Mouse (Mus musculus): Measurements from ENCODE around the gene Gtf2f1.

Gene Gtf2f1

DNA sequence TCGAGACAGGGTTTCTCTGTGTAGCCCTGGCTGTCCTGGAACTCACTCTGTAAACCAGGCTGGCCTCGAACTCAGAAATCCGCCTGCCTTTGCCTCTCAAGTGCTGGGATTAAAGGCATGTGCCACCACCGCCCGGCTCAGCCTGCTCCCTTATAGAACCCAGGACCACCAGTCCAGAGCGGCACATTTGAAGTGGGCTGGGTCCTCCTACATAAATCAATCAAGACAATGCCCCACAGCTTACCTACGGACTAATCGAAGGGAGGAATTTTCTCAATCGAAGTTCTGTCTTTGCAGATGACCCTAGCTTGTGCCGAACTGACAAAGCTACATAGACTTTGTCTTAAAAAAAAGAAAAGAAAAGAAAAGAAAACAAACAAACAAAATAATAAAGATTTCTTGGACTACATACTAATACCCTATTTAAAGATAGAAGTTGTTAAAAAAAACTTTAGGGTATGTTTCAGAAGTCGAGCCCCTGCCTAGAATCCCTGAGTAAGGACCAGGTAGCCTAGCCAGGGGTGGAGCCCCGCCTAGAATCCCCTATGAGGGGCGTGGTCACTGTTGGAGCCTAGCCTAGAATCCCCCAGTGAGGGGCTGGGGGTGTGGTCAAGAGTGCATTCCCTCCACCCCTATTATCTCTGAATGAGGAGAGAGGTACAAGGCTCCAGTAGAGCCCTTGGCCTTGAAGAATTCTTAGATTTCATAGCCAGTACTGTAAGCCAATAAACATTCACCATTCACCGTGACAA is 37.0 kb downstream of the Gtf2f1 start:
- DNase-seq, result no peak

DNA sequence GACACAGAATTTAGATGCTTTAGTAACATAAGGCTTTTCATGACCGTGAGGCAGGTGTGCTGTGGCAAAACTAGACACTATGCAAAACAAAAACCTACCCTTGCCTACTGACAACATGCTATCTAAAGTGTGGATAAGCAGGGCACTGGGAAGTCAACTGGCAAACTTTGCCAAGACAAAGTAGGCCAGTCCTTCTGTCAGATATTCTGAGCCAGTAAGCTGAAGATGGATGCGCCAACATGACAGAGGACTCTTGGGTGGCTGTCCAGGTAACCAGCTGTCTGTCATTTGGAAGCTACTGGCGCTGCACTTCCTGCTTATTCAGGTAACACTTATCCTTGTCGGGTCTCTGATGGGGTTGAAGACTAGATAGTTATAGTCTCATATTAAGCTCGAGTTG is 41.0 kb downstream of the Gtf2f1 start:
- DNase-seq, result no peak

DNA sequence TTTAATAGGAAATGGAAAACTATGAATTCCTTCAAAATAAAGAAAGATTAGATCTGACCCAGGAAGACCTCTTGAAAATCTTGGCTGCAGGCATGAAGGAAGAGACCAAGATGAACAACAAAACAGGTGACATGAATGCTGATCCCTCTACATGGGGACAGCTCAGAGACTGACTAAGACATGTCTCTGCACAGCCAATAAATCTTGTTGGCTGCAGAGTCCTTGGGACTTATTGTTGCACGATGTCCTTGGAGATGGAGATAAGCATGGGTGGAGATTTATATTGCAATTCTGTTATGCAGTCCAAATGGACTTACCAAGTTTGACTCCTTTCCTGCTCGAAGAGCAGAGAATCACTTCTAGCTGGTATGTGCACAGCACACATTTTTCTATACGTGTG is 41.8 kb downstream of the Gtf2f1 start:
- DNase-seq, result no peak

DNA sequence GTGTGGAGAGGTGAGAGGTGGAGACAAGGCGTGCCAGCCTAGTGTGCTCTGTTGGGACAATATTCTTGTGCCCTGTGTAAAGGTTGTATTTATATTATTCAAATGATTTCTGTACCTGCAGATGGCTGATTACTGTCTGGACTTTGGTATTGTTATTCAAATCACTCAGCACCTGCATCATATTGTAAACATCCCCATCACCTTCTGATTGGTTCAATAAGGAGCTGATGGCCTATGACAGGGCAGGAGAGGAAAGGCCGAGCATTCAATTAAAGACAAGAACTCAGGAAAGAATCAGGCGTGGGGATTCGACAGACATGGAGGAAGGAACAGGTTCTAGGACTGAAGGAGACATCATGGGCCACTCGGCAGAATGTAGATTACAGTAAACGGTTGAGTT is 47.4 kb downstream of the Gtf2f1 start:
- no peak for DNase-seq

DNA sequence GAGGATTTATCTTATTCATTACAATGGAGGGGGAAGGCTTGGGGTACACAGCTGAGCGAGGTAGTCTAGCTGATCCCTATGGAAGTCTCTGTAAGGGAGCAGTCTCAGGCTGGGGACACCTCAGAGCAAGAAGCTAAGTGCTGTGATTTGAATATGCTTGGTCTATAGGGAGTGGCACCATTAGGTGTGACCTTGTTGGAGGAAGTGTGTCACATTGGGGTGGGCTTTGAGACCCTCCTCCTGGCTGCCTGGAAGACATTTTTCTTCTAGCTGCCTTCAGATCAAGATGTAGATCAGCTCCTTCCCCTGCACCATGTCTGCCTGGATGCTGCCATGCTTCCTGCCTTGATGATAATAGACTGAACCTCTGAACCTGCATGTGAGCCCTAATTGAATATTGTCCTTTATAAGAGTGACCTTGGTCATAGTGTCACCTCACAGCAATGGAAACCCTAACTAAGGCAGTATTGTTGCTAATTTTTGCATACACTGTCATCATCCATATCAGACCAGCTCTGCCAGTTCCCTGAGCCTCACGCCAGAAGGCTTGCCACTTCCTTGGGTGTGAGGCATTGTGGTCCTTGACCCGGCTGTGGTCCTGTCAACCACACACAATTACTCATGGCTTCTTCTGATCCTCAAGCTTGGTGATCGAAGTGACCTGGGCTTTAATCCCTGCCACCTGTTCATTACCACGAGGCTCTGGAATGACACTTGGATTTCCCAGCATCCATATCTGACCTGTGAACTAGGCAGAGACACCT is 48.3 kb downstream of the Gtf2f1 start:
- no peak for DNase-seq

DNA sequence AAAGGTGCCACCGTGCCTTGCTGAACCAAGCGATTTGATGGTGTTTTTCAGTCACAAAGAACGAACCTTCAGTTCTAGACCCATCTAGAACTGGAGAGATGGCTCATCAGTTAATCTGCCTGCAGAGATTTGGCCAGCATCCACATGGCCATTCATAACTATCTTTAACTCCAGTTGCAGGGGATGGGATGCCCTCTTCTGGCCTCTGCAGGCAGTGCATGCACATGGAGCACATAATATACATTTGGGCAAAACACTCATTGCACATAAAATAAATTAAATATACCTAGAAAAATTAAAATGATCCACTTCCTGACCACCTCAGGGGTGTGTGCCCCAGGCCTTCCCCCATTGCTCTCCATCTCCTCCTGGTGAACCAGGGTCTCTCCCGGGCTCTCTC is 49.2 kb downstream of the Gtf2f1 start:
- no peak for DNase-seq

DNA sequence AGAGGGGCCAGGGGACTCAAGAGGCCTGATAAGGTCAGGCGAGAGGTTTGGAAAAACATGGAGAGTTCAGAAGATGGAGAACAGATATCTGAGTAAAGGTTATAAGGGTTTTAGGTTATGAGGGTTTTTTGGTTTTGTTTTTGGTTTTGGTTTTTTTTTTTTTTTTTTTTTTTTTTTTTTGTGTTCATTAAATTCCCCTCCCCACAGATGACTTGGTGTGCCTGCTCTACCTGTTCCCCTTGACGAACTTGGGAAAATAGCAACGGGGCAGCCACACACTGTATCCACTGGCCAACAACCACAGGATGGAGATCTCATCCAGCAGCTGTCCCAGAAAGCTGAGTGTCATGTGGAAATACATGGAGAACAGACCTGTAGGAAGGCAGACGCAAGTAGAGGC is 52.4 kb downstream of the Gtf2f1 start:
- DNase-seq, result no peak

DNA sequence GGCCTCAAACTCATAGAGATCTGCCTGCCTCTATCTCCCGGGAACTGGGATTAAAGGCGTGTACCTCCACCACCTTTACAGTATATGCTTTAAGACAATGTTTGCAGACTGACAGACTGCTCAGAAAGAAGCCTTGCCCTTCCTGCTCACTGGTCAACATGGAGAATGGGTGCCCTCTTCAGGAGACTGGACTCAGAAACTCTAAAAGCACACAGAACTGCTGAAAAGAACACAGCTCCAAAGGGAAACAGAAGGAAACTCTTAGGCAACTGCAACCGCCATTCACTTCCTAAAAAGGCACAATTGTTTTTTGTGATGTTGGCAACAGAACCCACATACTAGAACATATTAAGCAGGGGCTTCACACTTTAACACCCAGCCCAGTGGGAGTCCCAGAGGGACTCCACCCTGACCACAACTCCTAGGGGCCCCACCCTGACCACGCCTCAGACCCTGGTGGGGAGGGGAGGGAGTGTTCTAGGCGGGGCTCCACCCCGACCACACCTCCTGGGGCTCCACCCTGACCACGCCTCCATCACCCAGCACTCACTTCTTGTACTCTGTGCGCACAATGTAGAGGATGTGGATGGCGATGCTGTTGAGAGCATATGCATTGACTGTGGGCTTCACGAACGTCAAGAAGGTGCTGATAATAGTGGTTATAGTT is 53.2 kb downstream of the Gtf2f1 start:
- DNase-seq, result no peak

DNA sequence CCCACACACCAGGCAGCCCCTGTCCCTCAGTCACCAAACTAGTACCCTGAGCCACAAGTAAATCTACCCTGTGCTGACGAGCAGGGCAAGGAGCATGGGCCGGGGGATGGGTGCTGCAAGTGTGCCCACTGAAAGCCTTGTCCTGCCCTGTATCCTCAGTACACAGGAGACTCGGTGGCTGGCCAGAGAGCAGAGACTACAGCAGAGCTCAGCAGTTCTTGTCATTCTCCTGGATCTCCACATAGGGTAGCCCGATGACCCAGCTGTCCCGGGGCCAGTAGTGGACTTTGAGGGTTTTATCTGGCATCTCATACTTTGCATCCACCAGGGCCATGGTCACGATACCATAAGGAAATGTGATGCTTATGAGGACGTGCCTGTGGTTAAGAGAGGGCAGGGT is 56.2 kb downstream of the Gtf2f1 start:
- DNase-seq, result no peak
